Mouse (Mus musculus): ENCODE measurements around the gene Dap.

DNA sequence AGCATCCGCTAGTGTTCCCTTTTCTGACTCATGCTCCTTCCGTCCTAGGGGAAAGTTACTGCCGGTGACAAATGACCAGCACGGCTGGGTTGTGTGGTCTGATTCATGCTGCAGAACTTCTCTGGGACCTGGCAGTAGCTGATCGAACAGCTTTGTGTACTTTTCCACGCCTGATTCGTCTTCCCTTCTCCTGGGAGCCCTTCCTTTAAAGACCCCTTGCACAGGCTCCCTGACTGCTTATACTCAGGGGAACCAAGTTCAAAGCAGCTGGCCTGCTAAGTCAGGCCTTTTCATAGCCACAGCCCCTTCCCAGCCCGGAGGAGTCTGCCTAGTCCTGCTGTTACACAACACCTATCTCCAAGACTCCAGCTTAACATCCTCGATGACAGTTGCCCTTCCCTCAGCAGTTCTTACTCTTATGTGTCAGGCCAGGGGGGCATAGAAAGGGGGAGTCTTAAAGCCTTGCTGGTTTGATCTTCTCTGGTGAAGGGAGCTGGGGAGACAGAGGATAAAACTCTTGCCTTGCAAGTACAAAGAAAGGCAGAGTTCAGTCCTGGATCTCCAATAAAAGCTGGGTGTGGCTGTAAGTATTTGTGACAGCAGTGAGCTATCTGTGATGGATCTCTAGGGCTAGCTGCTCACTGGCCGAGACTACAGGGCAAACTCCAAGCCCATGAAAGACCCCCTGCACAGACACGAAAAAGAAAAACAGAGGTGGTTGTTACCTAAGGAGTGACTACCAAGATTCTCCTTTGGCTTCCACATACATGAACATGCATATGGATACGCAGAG lies 39.3 kb upstream of the Dap start:
- TF ChIP-seq MYOG (IDR thresholded peaks at IDR 0.05; ENCODE audit: control insufficient read depth, extremely low read depth, insufficient read length) (no peak), CTCF (IDR thresholded peaks at IDR 0.05; ENCODE audit: control insufficient read depth, insufficient read depth, insufficient read length) (no peak)

All from C2C12 (cell line).